Mouse (Mus musculus) granulocyte monocyte progenitor cell, adult 5-6 weeks (primary cell): ENCODE results near the gene Fam161a. TPM values are rescaled to one million over a fixed set of nuclear protein-coding genes. Genes with fewer than 3 reads are reported as not detected.
"Not testable (repeated sequence)": the region's sequence is repeated elsewhere in the genome, so short reads cannot be mapped to it uniquely, and the experiment has no call there.

Source experiments
- ATAC-seq: replicated peaks from 2 replicates; pipeline ENCODE4 v1.8.0; 2016; ENCODE audit warnings: mild to moderate bottlenecking, moderate TSS enrichment, inconsistent platforms; ENCODE audit not compliant: poor library complexity, severe bottlenecking
- total RNA-seq, 2 experiments: library from RNA; stranded (forward) in 1 of 2; stranded (reverse) in 1 of 2; fragments of 200-712, 200-1000 nt in 1 of 2; fragments of >200 nt in 1 of 2; fragmentation: Nextera tagmentation in 1 of 2; gene quantifications; 2 replicates each; pipeline ENCODE4 v1.2.3; 2014 to 2017

Fam161a gene
- total RNA-seq, 2 experiments from 2014 or later: 1.7 to 3.6 TPM

GRCm38 (mm10) chr11:23047252-23047651 lies 39.9 kb downstream of the Fam161a start:
- ATAC-seq: no peak

GRCm38 (mm10) chr11:23047663-23048582 lies 40.6 kb downstream of the Fam161a start:
- peak; percentile 37 for ATAC-seq

- ATAC-seq: no peak
These were observed 42.3 kb downstream of the Fam161a start for GRCm38 (mm10) chr11:23049642-23050041.

- ATAC-seq: no peak
These were observed 45.0 kb downstream of the Fam161a start for GRCm38 (mm10) chr11:23052353-23052752.

GRCm38 (mm10) chr11:23063153-23063552 lies 55.8 kb downstream of the Fam161a start:
- ATAC-seq: 0 out of 2 replicates have a peak, but pooled peaks have one; percentile 11

- ATAC-seq: no peak
These were observed 56.5 kb downstream of the Fam161a start for GRCm38 (mm10) chr11:23063857-23064256.

GRCm38 (mm10) chr11:23064276-23064675 lies 56.9 kb downstream of the Fam161a start:
- not testable (repeated sequence) for ATAC-seq

GRCm38 (mm10) chr11:23065167-23065668 lies 57.9 kb downstream of the Fam161a start:
- no peak for ATAC-seq

- peak; percentile 99 for ATAC-seq
These were observed 60.2 kb downstream of the Fam161a start for GRCm38 (mm10) chr11:23067395-23068136.

GRCm38 (mm10) chr11:23068201-23068600 lies 60.9 kb downstream of the Fam161a start:
- ATAC-seq: no peak

GRCm38 (mm10) chr11:23068986-23069385 lies 61.7 kb downstream of the Fam161a start:
- not testable (repeated sequence) for ATAC-seq

- no peak for ATAC-seq
These were observed 67.5 kb downstream of the Fam161a start for GRCm38 (mm10) chr11:23074841-23075240.

GRCm38 (mm10) chr11:23078541-23078940 lies 71.2 kb downstream of the Fam161a start:
- ATAC-seq: no peak

Other genes starting within 250 kb of the Fam161a start
- gene B3gnt2, start 146.6 kb upstream of the Fam161a start, total RNA-seq (2014; fragmentation: Nextera tagmentation): 8.6 and 12.3 TPM in 2 replicates
- 10.6 and 41.3 TPM in 2 replicates for gene B3gnt2, start 146.6 kb upstream of the Fam161a start, total RNA-seq (2017)
- gene Zrsr1, start 35.5 kb upstream of the Fam161a start, total RNA-seq (2014; fragmentation: Nextera tagmentation): 3.2 and 4.1 TPM in 2 replicates
- gene Zrsr1, start 35.5 kb upstream of the Fam161a start, total RNA-seq (2017): 4.5 and 9.3 TPM in 2 replicates
- 70.6 and 93.5 TPM in 2 replicates for gene Gm28048, start 25.4 kb upstream of the Fam161a start, total RNA-seq (2014; fragmentation: Nextera tagmentation)
- 48.6 and 74.5 TPM in 2 replicates for gene Gm28048, start 25.4 kb upstream of the Fam161a start, total RNA-seq (2017)
- gene Commd1, start 25.1 kb upstream of the Fam161a start, total RNA-seq (2014; fragmentation: Nextera tagmentation): 95.6 and 97.6 TPM in 2 replicates
- 119 and 143 TPM in 2 replicates for gene Commd1, start 25.1 kb upstream of the Fam161a start, total RNA-seq (2017)
- 190 and 205 TPM in 2 replicates for gene Cct4, start 17.0 kb upstream of the Fam161a start, total RNA-seq (2014; fragmentation: Nextera tagmentation)
- 260 and 305 TPM in 2 replicates for gene Cct4, start 17.0 kb upstream of the Fam161a start, total RNA-seq (2017)
- gene Xpo1, start 248.5 kb downstream of the Fam161a start, total RNA-seq (2014; fragmentation: Nextera tagmentation): 99.8 and 102 TPM in 2 replicates
- 272 and 274 TPM in 2 replicates for gene Xpo1, start 248.5 kb downstream of the Fam161a start, total RNA-seq (2017)